Mouse (Mus musculus): ENCODE measurements around the gene Dnal1. TPM values are rescaled to one million over a fixed set of nuclear protein-coding genes. Genes with fewer than 3 reads are reported as not detected.

The Dnal1 gene
- total RNA-seq (2023): under 1 TPM; 0.52 to 0.73 TPM

DNA sequence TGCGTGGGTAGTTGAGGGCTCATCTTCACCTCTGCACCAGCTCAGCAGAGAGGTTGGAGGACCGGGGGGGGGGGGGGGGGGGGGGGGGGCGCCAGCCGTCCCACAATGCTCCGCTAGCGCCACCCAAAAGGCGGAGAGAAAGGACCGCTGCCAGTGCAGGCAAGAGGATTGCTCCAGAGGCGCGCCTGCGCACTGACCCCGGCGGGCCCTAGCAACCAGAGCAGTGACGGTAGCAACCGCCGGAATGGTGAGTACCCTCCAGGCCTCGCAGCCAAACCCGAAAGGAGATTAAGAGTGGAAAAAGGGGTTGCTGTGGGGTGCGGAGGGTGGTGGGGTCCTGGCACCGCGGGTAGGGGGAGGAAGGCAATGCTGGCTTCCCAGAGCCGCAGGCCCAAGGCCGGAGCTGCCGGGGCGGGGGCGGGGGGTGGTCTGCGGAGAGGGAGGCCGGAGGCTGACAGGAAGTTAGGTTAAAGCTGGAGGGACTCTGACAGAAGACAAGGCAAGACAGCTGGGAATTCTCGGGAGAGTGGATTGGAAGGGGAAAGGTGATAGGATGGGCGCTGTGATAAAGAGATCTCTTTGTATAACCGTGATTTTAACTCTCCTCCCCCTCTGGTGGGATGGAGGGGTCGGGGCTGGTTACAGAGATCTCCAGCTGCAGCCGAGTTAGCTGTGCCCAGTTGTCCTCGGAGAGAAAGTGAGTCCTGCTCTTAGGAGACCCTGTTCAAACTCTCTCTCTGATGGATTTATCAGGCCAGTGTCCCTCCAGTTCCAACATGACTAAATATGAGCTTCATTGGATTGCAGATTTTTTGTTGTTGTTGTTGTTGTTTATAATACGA, at the start of gene Dnal1:
Dnal1 (plus strand) TSS at position 214 of the 842 bp plus-strand sequence.

DNA sequence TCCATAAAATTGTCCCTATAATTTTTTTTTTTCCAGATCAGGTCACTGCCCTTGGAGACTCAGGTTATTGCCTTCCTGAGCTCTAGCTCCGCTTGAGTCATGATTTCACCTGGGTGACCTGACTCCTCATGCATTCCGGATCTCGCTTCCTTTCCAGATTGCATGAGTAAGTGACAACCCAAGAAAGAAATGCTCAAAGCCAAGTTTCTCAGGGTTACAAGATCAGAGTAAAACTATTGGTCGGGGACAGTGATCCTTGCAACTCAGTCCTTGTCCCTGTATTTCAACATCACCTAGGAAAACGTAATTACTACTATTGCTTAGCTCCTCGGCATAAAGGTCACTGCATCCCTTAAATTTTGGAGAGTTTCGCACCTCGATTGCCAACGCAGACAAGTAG, 45.2 kb upstream of the Dnal1 start, which contains the start of gene Acot5:
Acot5 (plus strand) TSS at position 340 of the 400 bp plus-strand sequence.

DNA sequence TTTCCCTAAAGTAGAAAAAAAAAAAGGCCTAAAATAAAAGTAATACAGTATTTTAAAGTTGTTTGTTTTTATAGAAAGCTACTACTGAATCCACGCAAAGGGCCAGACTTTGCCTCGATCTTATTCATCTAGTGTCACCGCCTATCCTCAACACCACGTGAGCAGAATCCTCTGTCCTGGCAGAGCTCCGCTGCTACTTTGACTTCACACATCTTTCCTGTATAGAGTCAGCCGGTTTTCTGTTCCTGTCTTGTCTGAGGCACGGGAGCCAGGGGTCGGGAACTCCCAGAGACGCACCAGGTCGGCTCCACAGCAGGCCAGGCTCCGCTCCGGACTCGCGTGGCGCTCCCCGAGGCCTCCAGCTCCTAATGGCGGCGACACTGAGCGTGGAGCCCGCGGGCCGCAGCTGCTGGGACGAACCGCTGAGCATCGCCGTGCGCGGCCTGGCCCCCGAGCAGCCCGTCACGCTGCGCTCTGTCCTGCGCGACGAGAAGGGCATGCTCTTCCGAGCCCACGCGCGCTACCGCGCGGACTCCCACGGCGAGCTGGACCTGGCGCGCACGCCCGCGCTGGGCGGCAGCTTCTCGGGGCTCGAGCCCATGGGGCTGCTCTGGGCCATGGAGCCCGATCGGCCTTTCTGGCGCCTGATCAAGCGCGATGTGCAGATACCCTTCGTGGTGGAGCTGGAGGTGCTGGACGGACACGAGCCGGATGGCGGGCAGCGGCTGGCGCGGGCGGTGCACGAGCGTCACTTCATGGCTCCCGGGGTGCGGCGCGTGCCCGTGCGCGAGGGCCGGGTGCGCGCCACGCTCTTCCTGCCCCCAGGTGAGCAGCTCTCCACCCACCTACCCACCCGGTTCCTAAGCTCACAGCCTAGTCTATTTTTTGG, 13.3 kb upstream of the Dnal1 start, which contains the start of gene Acot6:
Acot6 (plus strand) TSS at position 51 of the 889 bp plus-strand sequence.

DNA sequence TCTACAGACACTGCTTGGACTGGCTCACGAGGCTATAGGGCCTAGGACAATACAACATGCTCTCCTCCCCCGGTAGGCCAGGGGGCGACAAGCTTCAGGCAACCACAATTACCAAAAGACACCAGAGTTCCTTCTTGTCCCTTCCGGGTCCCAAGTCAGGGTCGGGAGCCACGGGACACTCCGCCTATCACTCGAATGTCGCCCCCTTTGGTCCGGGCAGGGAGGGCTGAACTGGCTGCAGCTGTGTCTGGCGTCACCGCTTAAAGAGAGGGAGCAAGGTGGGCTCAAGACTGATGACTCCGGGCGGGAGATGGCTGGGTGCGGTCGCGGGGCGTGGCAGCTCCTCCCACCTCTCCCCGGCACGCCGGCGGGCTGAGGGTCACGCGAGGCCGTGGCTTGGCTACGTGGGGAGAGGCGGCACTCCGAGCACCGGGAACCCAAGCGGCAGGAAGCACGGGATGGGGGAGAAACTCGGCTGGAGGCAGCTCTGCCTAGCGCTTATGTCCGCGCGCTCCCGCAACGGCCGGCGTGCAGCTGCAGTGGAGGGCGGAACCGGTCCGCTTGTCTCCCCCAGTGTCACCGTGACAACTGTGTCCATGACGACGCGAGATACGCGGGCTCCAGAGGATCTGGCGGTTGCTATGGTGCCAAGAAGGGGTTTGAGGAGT, 33.9 kb downstream of the Dnal1 start, which contains the start of gene Pnma1:
Pnma1 (minus strand) TSS at position 536 of the 668 bp plus-strand sequence.

Other genes starting within 250 kb of the Dnal1 start
- 10 to 100 TPM; 46.1 to 49.0 TPM for gene Numb, start 192.4 kb upstream of the Dnal1 start, total RNA-seq (2023)
- gene Riox1, start 163.8 kb upstream of the Dnal1 start, total RNA-seq (2023): 10 to 100 TPM; 12.9 to 13.7 TPM
- gene Heatr4, start 129.5 kb upstream of the Dnal1 start, total RNA-seq (2023): not detected
- 10 to 100 TPM; 15.8 to 16.5 TPM for gene Acot2, start 126.5 kb upstream of the Dnal1 start, total RNA-seq (2023)
- 10 to 100 TPM; 39.1 to 39.2 TPM for gene Acot1, start 104.9 kb upstream of the Dnal1 start, total RNA-seq (2023)
- 1 to 10 TPM; 1.2 to 1.6 TPM for gene Acot4, start 76.0 kb upstream of the Dnal1 start, total RNA-seq (2023)
- gene Gm49366, start 75.4 kb upstream of the Dnal1 start, total RNA-seq (2023): not detected
- not detected for gene Acot3, start 62.2 kb upstream of the Dnal1 start, total RNA-seq (2023)
- gene Acot5, start 45.0 kb upstream of the Dnal1 start, total RNA-seq (2023): not detected
- gene Acot6, start 13.7 kb upstream of the Dnal1 start, total RNA-seq (2023): under 1 TPM; 0.24 to 0.64 TPM
- gene Pnma1, start 34.1 kb downstream of the Dnal1 start, total RNA-seq (2023): 1 to 10 TPM; 3.1 to 4.0 TPM
- gene Elmsan1, start 104.5 kb downstream of the Dnal1 start, total RNA-seq (2023): 100 to 1,000 TPM in 1 of 2 experiments, 10 to 100 TPM in 1; 93.3 to 105 TPM
- 10 to 100 TPM; 18.1 to 18.3 TPM for gene Ptgr2, start 170.9 kb downstream of the Dnal1 start, total RNA-seq (2023)
- gene Zfp410, start 202.5 kb downstream of the Dnal1 start, total RNA-seq (2023): 10 to 100 TPM; 30.7 to 34.7 TPM
- gene Coq6, start 247.3 kb downstream of the Dnal1 start, total RNA-seq (2023): 1 to 10 TPM; 9.4 TPM
- 1 to 10 TPM in 1 of 2 experiments, under 1 TPM in 1; 0.49 to 1.1 TPM for gene Fam161b, start 247.5 kb downstream of the Dnal1 start, total RNA-seq (2023)